In the genomic region with DNA sequence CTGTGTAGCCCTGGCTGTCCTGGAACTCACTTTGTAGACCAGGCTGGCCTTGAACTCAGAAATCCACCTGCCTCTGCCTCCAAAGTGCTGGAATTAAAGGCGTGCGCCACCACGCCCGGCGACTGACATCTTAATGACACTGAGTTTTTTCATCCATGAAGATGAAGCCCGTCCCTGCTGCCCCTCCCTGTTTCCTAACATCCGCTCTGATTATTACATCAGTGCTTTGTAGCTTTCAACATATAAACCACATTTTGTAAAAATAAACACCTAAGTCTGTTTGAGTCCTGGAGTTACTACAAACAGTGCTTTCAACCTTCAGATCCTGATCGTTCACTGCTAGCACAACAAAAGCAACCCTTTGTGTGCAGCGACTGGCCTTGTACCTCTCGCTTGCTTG, we compare ENCODE assay signal across 26 mouse cellular contexts.
"Had no signal": no experiment of that assay in that cellular context is flagged by ENCODE, and none has a peak within 500 bp of the region (broad histone marks: within the 10 kb centered on the region; RNA-seq: fewer than 3 reads in every experiment).

No protein-coding gene starts in this region.

- H3K27ac ChIP-seq: gastrocnemius, adult 2 months; heart, embryonic 10.5 days; hindbrain, embryonic 14.5 days; intestine, embryonic 15.5 days; limb, embryonic 10.5 days; limb, embryonic 12.5 days; liver, embryonic 13.5 days had no signal

- H3K4me2 ChIP-seq: heart, embryonic 12.5 days; hindbrain, embryonic 14.5 days; intestine, embryonic 15.5 days; limb, embryonic 12.5 days; liver, embryonic 11.5 days; liver, embryonic 13.5 days had no signal

- H3K36me3 ChIP-seq: heart, embryonic 12.5 days; intestine, embryonic 15.5 days; limb, embryonic 10.5 days; limb, embryonic 12.5 days; liver, embryonic 13.5 days had no signal

- DNase-seq: forebrain, postnatal 0 days; gastrocnemius, adult 2 months; gastrocnemius, postnatal 14 days; gastrocnemius, postnatal 36 days; heart, adult 18-20 months; heart, postnatal 10 days; heart, postnatal 4 days; kidney, adult 18-20 months; kidney, adult 8-10 months; kidney, postnatal 10 days; kidney, postnatal 25 days; kidney, postnatal 4 days; layer of hippocampus, adult 9-11 months; layer of hippocampus, postnatal 36 days; liver; liver, embryonic 13.5 days had no signal

- ATAC-seq: forebrain, postnatal 0 days; hindbrain, embryonic 16.5 days; inflammation-experienced regulatory T-cells, adult 6 months; intestine, embryonic 15.5 days; intestine, postnatal 0 days had no signal

- H3K9me3 ChIP-seq: heart, embryonic 10.5 days; heart, embryonic 12.5 days; intestine, embryonic 15.5 days; limb, embryonic 10.5 days; limb, embryonic 12.5 days; liver, embryonic 13.5 days had no signal

- H3K27me3 ChIP-seq: intestine, embryonic 15.5 days; limb, embryonic 12.5 days; liver, embryonic 13.5 days had no signal

- H3K4me3 ChIP-seq: gastrocnemius, adult 2 months; heart, embryonic 10.5 days; heart, embryonic 12.5 days; intestine, embryonic 15.5 days; limb, embryonic 10.5 days; limb, embryonic 12.5 days; liver, embryonic 13.5 days had no signal

- H3K4me1 ChIP-seq: intestine, embryonic 15.5 days; limb, embryonic 12.5 days had no signal

- H3K9ac ChIP-seq: forebrain, postnatal 0 days; heart, embryonic 12.5 days; hindbrain, embryonic 14.5 days; intestine, embryonic 15.5 days; limb, embryonic 12.5 days; liver, embryonic 13.5 days had no signal
